Mouse (Mus musculus) brain, embryonic 18.5 days (tissue): ENCODE results near the gene Tob1.
A peak's percentile ranks its signal among the peaks of the same experiment; 100 is the strongest.

Experiments
- DNase-seq: peaks from one replicate; pipeline ENCODE4 v3.0.0-alpha.2; 2012; ENCODE audit warnings: low read depth, low spot score

Tob1 gene

DNA sequence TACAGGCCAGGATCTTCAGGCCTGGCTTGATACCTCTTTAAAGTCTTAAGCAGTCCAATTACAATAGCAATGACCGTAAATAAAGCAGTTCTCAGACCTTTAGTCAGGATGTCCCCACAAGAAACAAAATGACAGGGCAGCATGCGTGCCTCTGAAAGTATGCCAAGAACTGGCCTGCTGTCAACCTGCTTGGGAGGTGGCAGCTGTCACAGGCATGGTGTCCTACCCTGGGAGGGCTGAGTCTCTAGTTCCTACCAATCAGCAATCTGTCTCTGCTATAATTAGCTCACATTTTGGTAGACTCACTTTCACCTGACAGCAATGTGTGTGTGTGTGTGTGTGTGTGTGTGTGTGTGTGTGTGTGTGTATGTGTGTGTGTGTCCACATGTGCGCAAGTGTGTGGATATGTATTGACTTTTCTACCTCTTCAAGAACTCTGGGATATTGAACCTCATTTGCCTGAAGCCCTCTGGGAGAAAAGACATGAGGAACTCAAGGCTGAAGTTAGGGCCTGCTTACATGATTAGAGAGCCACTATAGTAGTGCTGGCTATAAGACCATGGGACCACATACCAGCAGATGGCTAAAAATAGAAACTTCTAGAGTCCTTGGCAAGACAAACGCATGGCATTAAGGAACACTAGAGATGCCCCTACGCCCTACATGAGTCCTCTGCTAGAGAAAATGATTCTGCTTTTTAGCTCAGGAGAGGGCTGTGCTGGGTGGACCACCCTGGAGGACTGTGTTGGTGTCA is 18.1 kb downstream of the Tob1 start:
- no peak for DNase-seq

DNA sequence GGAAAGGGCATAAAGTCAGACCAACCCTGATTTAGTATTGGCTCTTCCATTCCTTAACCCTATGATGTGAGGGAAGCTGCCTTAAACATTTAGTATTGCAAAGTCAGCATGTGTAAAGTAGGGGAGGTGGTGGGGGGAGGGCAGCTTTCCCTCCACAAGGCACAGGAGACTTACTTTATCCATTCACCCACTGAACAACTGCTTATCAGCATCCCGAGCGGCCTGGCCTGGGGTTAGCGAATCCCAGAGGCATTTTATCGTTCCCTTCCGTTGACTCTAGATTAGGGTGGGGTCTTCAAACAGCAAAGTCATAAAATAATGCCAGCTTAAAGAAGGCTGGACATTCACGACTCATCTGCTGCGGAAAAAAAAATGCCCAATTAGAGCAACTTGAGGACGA is 19.0 kb downstream of the Tob1 start:
- DNase-seq: no peak

DNA sequence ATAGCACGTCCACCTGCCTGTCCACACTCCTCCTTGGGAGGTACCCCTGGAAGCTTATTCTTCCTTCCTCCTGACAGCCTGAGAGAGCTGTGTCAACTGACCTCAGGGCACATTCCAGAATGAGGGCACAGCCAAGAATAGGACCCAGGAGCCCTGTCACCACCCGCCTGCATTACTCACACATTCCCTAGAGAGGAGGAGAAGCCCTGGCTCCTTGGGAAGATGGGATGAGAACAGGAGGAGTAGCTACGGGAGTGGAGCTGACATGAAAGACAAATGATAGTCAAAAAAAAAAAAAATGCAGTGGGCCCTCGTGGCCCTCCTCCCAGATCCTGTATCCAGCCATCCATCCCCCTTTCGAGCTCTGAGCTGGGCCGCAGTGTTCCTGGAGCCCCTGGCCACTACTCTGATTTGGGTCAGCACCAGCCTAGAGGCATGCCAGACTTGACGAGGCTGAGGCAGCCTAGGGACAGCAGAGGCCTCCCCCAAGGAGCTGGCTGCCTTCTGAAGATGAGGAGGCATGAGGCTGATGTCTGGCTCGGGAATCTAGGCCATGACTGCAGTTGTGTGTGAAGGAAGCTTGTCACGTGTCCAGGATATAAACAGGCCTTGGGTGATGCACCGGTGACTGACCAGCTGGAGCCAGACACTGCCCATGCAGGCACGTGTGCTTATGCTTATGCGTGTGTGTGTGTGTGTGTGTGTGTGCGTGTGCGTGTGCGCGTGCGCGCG is 20.7 kb downstream of the Tob1 start:
- DNase-seq: no peak

DNA sequence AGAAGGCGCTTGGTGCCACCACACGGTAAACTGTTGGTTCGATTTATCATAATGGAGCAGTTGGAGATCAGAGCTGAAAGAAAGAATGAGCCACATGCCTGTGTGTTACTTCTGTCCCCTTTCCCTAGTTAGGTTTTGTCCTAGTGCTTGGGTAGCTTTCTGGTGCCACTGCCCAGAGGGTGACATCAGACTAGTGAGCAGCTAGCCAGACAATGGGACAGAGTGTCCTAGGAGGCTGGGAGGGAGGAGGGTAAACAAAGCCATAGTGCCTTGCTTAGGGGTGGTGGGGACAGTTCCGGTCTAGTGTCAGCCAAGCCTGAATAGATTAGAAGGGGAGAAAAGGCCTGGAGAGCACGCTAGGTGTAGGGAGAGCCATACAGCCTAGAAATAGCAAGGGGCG is 22.2 kb downstream of the Tob1 start:
- no peak for DNase-seq

DNA sequence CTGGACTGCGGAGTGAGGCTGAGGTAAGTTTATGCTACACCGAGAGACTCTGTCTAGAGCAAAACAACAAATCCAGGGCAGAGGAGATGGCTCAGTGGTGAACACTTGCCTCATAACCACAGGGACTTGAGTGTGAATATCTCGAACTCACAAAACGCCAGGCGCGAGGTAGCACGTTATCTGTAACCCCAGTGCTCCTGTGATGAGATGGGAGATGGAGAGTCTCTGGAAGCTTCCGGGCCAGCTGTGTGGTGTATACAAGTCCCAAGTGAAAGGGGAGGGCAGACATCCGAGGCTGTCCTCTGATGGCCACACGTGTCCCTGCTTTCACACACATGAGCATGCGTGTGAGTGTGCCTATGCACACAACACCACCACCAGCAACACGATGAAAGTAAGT is 23.1 kb downstream of the Tob1 start:
- no peak for DNase-seq

DNA sequence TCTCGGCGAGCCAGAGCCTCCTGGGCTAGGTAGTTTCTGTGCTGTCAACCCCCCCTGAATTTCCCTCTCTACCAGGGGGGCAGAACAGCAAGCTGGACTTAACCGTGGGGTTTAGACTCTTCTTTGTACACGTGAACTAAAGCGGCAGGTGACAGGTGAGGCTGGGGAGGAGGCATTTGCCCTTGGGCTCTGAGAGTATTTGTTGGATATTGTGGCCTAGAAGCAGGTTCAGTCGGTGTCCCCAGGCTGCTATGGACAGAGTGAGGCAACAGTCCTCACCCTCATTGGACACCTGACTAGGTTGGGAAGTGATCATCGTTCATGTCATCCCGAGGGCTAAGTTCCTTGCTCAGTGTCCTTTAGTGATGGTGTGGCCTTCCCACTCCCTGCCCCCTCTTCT is 23.6 kb downstream of the Tob1 start:
- DNase-seq: no peak

DNA sequence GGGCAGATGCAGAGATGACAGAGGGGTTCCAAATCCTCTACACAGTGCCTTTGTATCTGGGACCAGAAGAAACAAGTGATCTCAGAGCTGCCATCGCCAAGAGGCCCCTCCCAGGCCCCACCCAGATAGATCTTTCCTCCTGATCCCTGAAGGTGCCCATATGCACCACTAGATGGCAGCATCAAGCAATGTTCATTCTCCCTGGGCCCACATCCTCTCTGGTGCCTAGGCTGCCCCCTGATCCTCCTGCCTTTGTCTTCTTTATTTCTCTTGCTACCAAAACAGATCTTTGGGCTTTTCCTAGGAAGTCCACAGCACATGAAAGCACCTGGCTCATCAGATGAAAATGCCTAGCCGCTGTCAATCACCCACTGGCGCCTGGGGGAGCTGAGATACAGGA is 24.8 kb downstream of the Tob1 start:
- DNase-seq: peak; percentile 64

DNA sequence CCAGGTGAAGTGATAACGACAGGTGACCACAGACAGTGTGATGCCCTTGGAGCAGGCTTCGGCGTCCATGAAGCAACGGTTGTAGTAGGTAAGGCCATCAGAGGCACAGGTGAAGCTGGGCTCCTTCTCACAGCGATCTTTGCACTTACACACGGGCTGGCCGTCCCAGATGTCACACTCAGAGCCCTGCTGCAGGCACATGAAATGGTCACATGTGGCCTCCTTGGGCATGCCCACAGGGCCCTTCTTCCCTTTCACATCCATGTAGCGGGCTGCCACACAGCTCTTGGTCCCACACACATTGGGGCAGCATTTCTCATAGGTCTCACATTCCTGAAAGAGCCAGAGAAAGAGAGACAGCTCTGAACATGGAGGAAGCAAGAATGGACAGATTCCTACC is 27.5 kb downstream of the Tob1 start:
- DNase-seq: no peak

DNA sequence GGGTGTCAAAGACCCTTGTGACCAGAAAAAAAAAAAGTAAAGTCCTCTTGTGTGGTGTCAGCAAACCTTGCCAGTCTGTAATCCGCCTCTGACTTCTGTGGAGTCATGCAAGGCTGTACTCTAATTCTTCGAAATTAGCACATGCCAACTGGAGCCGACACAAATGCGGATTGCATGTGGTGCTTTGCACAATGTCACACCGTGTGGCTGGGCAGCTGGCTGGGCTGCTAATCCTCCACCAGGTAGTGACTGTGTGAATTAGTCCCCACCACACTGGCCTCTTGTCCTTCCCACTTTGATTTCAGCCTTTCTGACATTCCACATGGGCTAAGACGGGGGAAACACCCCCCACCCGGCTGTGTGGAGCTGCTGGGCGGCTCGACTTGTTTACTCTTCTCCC is 28.5 kb downstream of the Tob1 start:
- no peak for DNase-seq

DNA sequence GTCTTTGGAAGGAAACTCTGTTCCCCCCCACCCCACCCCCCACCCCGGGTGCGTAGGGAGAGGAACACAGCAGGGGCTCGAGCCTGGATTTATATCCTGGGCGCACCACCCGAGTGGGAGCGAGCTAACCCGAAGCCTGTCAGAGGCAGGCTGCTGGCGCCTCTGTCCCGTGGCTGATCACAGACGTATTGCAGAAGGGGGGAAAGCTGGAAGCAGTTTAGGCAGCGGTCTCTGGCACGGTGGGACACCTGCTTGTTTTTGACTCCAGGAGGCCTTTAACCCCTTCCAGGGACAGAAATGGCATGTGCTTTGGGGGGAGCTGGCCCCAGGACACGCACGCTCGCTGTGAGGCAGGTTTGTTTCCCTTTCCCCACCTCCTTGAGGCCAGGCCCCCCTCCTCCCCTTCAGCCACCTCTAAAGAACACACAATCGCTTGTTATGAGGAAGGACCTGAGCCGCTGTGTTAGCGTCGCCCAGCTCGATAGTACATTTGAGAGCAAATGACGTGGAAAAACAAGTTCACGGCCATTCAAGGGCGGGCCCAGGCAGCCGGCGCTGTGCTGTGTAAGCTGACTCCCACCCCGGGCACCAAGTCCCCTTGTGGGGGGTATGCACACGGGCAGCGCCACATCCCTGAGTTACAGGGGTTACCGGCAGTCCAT is 31.6 kb downstream of the Tob1 start:
- DNase-seq: no peak

DNA sequence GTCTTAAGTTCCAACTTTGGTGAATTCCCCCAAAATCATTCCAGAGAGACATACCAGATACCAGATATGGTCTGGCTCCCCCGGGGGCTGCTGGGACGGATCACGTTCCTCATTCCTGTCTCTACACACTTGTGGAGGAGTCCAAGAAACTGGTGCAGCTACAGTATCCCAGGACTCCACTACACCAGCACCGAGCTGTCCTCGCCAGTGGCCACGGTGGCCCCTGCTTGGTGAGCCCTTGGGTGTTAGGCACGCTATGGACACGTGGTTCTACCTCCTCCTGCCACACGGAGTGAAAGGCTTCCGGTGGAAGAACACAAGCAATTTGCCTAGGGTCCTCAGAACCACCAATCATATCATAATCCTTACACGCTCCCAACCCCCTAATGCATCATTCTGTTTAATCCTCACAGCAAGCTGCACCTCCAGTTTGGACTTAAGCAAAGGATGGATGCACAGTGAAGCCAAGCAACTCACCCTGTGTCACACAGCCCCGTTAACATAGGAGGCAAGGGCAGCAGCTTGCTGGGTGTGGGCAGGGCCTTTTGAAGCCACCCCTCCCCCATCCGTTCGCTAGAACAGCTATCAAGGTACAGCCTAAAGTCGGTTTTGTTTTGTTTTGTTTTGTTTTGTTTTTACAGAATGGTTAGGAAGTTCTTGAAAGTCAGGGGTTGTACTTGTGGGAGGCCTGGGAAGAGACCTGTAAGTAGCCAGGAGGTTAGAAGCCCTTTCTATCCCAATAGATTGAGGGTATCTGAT is 32.3 kb downstream of the Tob1 start:
- DNase-seq: no peak

DNA sequence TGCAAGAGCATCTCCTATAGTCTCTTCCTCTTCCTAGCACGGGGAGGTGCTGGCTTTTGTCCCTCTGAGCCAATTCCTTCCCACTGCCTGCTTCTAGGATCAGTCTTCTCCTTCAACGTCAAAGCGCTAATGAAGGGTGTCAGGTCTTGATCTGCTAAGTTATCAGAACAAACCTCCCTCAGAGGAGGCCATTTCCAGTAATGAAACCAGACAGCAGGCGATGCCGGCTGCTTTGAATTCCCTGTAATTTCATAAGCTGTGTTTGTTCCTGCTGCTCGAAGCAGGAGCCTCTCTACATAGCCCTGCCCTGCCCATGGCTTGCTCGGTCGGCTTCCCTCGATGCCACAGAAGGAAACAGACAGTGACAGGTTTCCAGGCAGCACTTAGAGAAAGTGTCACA is 33.1 kb downstream of the Tob1 start:
- no peak for DNase-seq

DNA sequence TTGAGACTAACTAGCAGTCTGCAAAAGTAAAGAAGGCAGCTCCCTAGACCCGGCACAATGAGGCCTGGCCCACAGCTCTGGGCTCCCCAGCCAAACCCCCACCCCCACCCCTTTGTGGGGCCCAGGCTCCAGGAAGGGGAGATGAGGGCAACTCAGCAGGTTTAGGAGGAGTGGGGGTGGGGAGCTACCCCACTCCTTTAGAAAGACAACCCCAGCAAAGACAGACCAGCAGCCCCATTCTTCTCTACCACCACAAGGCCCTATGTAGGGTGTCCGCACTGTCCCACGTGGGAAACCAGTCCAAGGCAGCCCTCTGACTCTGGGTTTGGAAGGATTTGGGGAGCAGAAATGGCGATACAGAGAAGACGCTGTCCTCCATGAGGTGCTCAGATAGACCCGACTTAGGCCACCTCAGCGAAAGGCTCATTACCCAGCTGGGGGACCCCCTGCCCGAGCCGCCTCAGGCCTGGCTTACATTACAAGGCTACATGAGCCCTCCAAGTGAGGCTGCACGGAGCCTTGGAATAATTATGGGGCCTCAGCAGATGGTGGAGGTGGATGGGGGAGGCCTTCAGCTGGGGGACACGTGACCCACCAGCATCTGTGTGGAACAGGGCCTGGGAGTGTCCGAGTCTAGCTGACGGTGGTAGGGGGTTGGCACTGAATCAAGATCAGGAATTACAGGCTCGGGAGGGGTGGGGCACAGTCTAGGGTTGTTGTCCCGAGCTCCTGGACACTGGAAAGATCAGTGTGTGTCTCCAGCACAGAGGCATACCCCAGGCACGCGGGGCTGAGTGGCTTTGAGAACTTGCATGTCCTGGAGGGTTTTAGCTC is 34.9 kb downstream of the Tob1 start, which contains the start of gene Wfikkn2:
Gene Wfikkn2 (minus strand): TSS at position 51 of the 834 bp plus-strand sequence.
- DNase-seq: no peak

DNA sequence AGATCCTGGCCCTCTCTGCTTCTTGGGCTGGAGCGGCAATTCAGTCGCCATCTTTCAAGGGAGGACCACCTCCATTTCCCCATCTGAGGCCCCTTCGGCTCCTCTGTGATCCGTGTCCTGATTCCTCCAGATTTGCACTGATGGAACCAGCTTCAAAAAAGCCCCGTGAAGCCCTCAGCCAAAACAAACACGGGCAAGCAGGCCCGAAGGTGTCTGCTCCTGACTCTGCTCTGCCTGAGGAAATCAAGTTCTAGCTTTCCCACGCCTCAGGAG is 35.5 kb downstream of the Tob1 start:
- DNase-seq: no peak

DNA sequence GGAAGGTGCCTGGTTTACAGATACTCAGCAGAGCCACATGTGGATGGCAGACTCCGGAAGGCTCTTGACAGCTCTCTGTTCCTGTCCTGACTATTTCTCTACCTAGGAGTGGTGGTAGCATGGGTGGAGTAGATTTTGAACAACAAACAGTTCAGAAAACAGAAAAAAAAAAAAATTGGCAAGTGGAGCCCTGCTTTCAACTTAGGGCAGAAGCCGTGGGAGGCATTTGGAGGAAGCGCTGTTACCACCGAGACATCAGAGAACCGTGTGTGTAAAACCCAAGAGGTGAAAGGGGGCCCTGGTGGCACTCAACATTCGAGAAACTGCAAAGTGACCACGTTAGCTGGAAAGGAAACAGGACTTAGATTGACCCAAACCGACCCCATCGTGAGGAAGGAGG is 41.9 kb downstream of the Tob1 start:
- DNase-seq: no peak

DNA sequence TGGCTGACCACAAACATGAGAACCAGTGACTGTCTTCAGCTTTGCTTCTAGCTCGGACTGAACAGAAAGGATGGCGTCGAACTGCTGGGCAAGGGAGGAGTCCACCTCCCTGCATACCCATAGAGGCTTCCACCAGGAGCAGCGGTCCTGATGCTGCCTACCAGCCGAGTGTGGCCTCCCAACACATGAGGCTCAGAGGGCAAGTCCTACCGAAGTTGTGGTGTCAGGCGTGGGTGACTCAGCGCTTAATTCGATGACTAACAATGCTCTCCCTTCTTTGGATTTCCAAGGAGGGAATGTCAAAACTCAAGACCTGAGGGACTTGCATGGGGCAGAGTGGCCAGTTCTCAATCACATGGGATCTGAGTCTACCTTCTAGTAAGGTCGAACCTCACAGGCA is 42.4 kb downstream of the Tob1 start:
- no peak for DNase-seq

DNA sequence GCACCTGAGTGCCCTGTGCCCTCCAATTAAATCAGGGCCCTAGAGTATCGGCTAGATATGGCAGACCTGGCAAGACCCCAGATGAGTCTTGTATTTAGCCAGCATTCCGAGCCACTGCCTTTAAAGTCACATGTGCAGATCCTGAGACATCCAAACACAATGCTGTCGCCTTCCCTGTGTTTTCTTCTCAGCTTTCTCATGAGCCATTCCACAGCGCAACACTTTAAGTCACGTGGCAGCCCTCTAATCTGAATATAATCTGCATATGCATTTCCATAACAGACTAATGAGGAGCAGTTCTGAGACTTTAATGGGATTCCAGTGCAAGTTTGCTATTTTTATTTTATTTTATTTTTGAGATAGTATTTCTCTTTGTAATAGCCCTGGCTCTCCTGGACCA is 44.5 kb downstream of the Tob1 start:
- no peak for DNase-seq

DNA sequence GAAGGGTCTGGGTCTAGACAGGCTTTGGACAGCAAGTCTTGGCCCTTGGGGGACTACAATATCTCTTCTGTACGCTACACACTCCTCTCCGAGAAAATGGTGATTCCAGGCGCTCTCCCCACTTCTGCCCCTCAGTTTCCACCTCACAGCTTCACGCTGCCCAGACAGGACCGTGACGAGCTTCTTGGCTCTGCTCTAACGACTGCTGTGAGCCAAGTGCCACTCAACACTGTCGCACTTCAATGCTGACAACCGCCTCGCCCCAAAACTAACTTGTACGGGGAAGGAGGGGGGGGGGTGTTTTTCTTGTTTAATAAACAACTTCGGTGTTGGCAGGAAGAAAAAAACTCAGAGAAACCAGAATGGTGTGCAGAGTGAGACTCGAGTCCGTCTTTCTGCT is 46.7 kb downstream of the Tob1 start:
- no peak for DNase-seq

DNA sequence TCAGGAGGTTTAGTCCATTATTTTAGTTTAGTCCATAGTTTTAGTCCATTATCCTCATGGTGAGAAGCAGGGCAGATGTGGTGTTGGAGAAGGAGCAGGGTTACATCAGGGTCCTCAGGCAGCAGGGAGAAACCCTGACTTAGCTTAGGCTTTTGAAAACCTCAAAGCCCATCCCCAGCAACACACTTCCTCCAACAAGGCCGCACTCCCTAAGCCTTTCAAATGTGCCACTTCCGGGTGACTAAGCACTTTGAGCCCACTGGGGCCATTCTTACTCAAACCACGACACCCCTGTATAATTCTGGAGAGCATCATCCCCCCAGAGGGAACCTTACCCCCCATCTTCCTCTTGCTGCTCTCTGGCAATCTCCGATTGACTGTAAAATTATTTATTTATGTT is 48.6 kb downstream of the Tob1 start:
- DNase-seq: no peak

DNA sequence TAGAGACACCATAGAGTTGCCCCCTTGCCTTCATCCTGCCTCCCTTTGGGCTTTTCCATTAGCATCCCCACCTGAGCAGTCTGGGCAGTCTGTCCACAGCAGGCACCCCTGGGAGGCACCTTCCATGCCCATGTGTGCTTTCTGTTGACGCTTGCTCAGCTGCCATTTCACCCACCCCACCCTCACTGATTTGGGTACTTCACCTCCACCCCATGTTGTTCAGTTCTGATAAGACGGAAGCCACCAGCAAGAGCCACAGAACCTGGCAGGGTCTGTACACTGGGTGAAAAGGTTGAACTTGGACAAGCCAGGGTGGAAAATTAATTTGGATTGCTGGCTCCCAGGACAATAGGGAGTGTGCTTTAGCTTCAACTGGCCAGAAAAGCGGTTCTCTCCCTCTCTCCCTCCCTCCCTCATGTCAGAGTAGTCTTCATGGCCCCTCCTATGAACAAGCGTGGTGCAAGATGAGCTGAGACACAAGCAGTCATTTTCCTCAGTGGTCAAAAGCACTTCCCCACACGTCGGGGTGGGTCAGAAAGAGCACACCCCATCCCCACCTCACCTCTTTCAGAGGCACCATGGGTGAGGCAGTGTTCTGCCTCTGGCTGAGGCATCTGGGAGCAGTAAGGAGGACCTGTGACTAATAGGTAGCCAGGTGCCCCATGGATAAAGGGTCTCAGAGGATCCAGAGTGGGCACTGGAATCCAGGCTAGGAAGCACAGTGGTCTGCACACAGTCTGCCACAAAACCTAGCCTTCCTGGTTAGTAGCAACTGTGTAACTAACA is 50.5 kb downstream of the Tob1 start:
- DNase-seq: no peak
